Mouse (Mus musculus): ENCODE data around the gene Rngtt. TPM values are rescaled to one million over a fixed set of nuclear protein-coding genes. Genes with fewer than 3 reads are reported as not detected.
"Not testable (repeated sequence)": the region's sequence is repeated elsewhere in the genome, so short reads cannot be mapped to it uniquely, and the experiment has no call there.

Gene Rngtt
- total RNA-seq, 1 experiment, result 23.5 TPM

DNA sequence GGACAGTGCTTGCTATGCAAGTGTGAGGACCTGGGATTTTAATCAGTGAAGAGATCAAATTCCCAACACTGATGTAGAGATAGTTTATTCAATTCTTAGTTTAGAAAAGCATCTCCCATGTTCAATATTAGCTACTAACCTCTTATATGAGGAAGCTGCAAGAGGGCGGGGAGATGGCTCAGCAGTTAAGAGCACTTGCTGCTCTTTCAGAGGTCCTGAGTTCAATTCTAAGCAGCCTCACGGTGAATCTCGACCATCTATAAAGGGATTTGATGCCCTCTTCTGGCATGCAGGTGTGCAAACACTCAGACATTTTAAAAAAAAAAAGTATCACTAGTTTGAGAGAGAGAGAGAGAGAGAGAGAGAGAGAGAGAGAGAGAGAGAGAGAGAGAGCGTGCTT is 19.2 kb upstream of the Rngtt start:
- Histone ChIP-seq H3K27ac (ENCODE audit: insufficient read depth, low read depth, low read length, poor library complexity, severe bottlenecking) (no peak overlapping the region), H3K4me1 (ENCODE audit: control insufficient read depth in 2 of 2, insufficient read depth in 2 of 2, low read length in 2 of 2, poor library complexity in 1 of 2) (no peaks in the 10 kb centered on the region), H3K9ac (ENCODE audit: insufficient read depth, low read depth, low read length, poor library complexity, severe bottlenecking) (no peak overlapping the region), H3K9me3 (ENCODE audit: control insufficient read depth, insufficient read depth, low read depth, low read length) (no peaks in the 10 kb centered on the region), H3K4me3 (ENCODE audit: insufficient read depth in 1 of 2, low read depth in 1 of 2, low read length in 2 of 2, poor library complexity in 1 of 2, severe bottlenecking in 1 of 2) (no peak overlapping the region), H3K36me3 (ENCODE audit: control insufficient read depth, insufficient read depth, low read length, poor library complexity, severe bottlenecking) (no peaks in the 10 kb centered on the region)
- no peak for DNase-seq (ENCODE audit: low read depth, low spot score)
- TF ChIP-seq ZNF384 (IDR thresholded peaks at IDR 0.05; ENCODE audit: low read depth, low read length) (0 out of 2 replicates have a peak, but pooled peaks have one; percentile 38), HCFC1 (IDR thresholded peaks at IDR 0.05; ENCODE audit: borderline replicate concordance, insufficient read depth, low read length) (no peak), MAFK (IDR thresholded peaks at IDR 0.05; ENCODE audit: insufficient read depth, low read depth, low read length) (no peak)
- in situ Hi-C loops (cut with MboI; ENCODE audit: low sequenced_read_pairs in 2 of 2, unreplicated experiment in 2 of 2), result loop anchor here (10.0 to 25.0 kb wide), 2 partner anchors 154 to 156 kb away; partner anchors contain the start of gene Gabrr1 (in 2 of the 2)

- TF ChIP-seq ZC3H11A (IDR thresholded peaks at IDR 0.05; ENCODE audit: borderline replicate concordance, low read depth, low read length) (peak; percentile 90; the same call in 1 of the 2 replicates), HCFC1 (IDR thresholded peaks at IDR 0.05; ENCODE audit: borderline replicate concordance, insufficient read depth, low read length) (no peak), ZNF384 (IDR thresholded peaks at IDR 0.05; ENCODE audit: low read depth, low read length) (0 out of 2 replicates have a peak, but pooled peaks have one; percentile 7), MAFK (IDR thresholded peaks at IDR 0.05; ENCODE audit: insufficient read depth, low read depth, low read length) (no peak)
- H3K4me1 ChIP-seq (ENCODE audit: control insufficient read depth in 2 of 2, insufficient read depth in 2 of 2, low read length in 2 of 2, poor library complexity in 1 of 2), result no peaks in the 10 kb centered on the region
- H3K36me3 ChIP-seq (ENCODE audit: control insufficient read depth, insufficient read depth, low read length, poor library complexity, severe bottlenecking), result no peaks in the 10 kb centered on the region
- H3K27ac ChIP-seq (ENCODE audit: insufficient read depth, low read depth, low read length, poor library complexity, severe bottlenecking), result no peak overlapping the region
- in situ Hi-C loops (cut with MboI; ENCODE audit: low sequenced_read_pairs in 2 of 2, unreplicated experiment in 2 of 2), result loop anchor here (10.0 to 25.0 kb wide), 2 partner anchors 155 to 158 kb away; partner anchors contain the start of gene Gabrr1 (in 2 of the 2)
- no peak overlapping the region for H3K4me3 ChIP-seq (ENCODE audit: insufficient read depth in 1 of 2, low read depth in 1 of 2, low read length in 2 of 2, poor library complexity in 1 of 2, severe bottlenecking in 1 of 2)
- no peaks in the 10 kb centered on the region for H3K9me3 ChIP-seq (ENCODE audit: control insufficient read depth, insufficient read depth, low read depth, low read length)
- DNase-seq (ENCODE audit: low read depth, low spot score), result peak; percentile 57
- H3K9ac ChIP-seq (ENCODE audit: insufficient read depth, low read depth, low read length, poor library complexity, severe bottlenecking), result no peak overlapping the region
Observed at GRCm38 (mm10) chr4:33292409-33293370, 17.4 kb upstream of the Rngtt start.

- DNase-seq (ENCODE audit: low read depth, low spot score); H3K4me3 ChIP-seq (ENCODE audit: insufficient read depth in 1 of 2, low read depth in 1 of 2, low read length in 2 of 2, poor library complexity in 1 of 2, severe bottlenecking in 1 of 2); H3K9ac ChIP-seq (ENCODE audit: insufficient read depth, low read depth, low read length, poor library complexity, severe bottlenecking); in situ Hi-C loops (cut with MboI; ENCODE audit: low sequenced_read_pairs in 2 of 2, unreplicated experiment in 2 of 2); H3K4me1 ChIP-seq (ENCODE audit: control insufficient read depth in 2 of 2, insufficient read depth in 2 of 2, low read length in 2 of 2, poor library complexity in 1 of 2); H3K9me3 ChIP-seq (ENCODE audit: control insufficient read depth, insufficient read depth, low read depth, low read length); H3K36me3 ChIP-seq (ENCODE audit: control insufficient read depth, insufficient read depth, low read length, poor library complexity, severe bottlenecking): not testable (repeated sequence)
- peak overlapping the region; percentile 4; the same call in 1 of the 2 replicates for H3K27ac ChIP-seq (ENCODE audit: insufficient read depth, low read depth, low read length, poor library complexity, severe bottlenecking)
Observed at GRCm38 (mm10) chr4:33300891-33301665, 9.0 kb upstream of the Rngtt start.

DNA sequence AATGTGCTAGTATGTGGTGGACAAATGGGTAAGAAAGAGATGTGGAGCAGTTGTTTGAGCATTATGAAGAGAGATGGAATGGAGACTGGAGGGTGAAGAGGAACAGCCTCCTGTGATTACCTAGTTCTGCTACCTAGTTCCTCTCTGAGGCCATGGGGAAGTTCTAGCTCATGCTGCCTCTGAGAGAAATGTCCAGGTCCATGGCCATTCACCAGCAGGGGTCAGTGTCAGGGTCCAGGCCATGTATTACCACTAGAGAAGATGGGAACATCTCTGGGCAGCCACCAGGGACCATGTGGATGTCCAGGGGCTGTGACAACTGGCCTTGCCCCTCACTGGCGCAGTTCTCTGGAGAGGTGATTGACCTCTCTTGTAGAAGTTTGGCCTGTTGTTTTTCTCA is 7.1 kb upstream of the Rngtt start:
- peaks cover 0 to 2% of the 10 kb centered on the region in 2 experiments; a peak in 1 of 4 replicates for H3K4me1 ChIP-seq (ENCODE audit: control insufficient read depth in 2 of 2, insufficient read depth in 2 of 2, low read length in 2 of 2, poor library complexity in 1 of 2)
- peaks cover 3% of the 10 kb centered on the region; the same call in 1 of the 2 replicates for H3K36me3 ChIP-seq (ENCODE audit: control insufficient read depth, insufficient read depth, low read length, poor library complexity, severe bottlenecking)
- no peak overlapping the region for H3K27ac ChIP-seq (ENCODE audit: insufficient read depth, low read depth, low read length, poor library complexity, severe bottlenecking)
- TF ChIP-seq ZC3H11A (IDR thresholded peaks at IDR 0.05; ENCODE audit: borderline replicate concordance, low read depth, low read length), result no peak
- TF ChIP-seq CHD2 (IDR thresholded peaks at IDR 0.05; ENCODE audit: low read depth, low read length), result no peak
- peaks cover 6% of the 10 kb centered on the region for H3K9me3 ChIP-seq (ENCODE audit: control insufficient read depth, insufficient read depth, low read depth, low read length)
- no peak overlapping the region for H3K9ac ChIP-seq (ENCODE audit: insufficient read depth, low read depth, low read length, poor library complexity, severe bottlenecking)
- H3K4me3 ChIP-seq (ENCODE audit: insufficient read depth in 1 of 2, low read depth in 1 of 2, low read length in 2 of 2, poor library complexity in 1 of 2, severe bottlenecking in 1 of 2), result no peak overlapping the region
- in situ Hi-C loops (cut with MboI; ENCODE audit: low sequenced_read_pairs in 2 of 2, unreplicated experiment in 2 of 2), result no loop called here
- no peak for DNase-seq (ENCODE audit: low read depth, low spot score)
